Mouse (Mus musculus) heart, adult 2 months (tissue): ENCODE measurements around the gene Ms4a3. TPM values are rescaled to one million over a fixed set of nuclear protein-coding genes. Genes with fewer than 3 reads are reported as not detected.

Experiments used
- DNase-seq, 2 experiments: peaks; one replicate each; pipeline ENCODE4 v3.0.0; 2021
- H3K27ac ChIP-seq: fragments of 200-600 bp; 2 replicates; pipeline ENCODE4 v1.8.1; 2022
- H3K27me3 ChIP-seq: fragments of 200-500 bp; 2 replicates; pipeline ENCODE4 v1.6.1; 2012; ENCODE audit warnings: mild to moderate bottlenecking, low read length, inconsistent platforms, mixed read lengths; ENCODE audit not compliant: control insufficient read depth, insufficient read depth
- H3K36me3 ChIP-seq: fragments of 200-500 bp; 2 replicates; pipeline ENCODE4 v1.6.1; 2012; ENCODE audit warnings: low read length, inconsistent platforms; ENCODE audit not compliant: control insufficient read depth, insufficient read depth
- H3K4me1 ChIP-seq: fragments of 200-500 bp; 2 replicates; pipeline ENCODE4 v1.6.1; 2011; ENCODE audit warnings: low read length; ENCODE audit not compliant: control insufficient read depth, insufficient read depth
- H3K4me3 ChIP-seq: fragments of 200-600 bp; 2 replicates; pipeline ENCODE4 v1.8.1; 2022
- H3K79me2 ChIP-seq: fragments of 200-500 bp; replicated peaks from 2 replicates; pipeline ENCODE4 v1.6.1; 2012; ENCODE audit warnings: mild to moderate bottlenecking, inconsistent platforms, low read length, moderate library complexity, mixed read lengths; ENCODE audit not compliant: control insufficient read depth, insufficient read depth
- H3K9ac ChIP-seq: fragments of 200-500 bp; 2 replicates; pipeline ENCODE4 v1.6.1; 2012; ENCODE audit warnings: low read depth, mild to moderate bottlenecking, control low read depth, inconsistent platforms, low read length, mixed read lengths
- CTCF ChIP-seq: fragments of 200-600 bp; IDR thresholded peaks from 2 replicates; pipeline ENCODE4 v1.8.1; 2022; ENCODE audit warnings: antibody characterized with exemption, mild to moderate bottlenecking, moderate library complexity
- EP300 ChIP-seq: fragments of 200-500 bp; IDR thresholded peaks from 2 replicates; pipeline ENCODE4 v1.6.1; 2011; ENCODE audit warnings: low read depth, low read length, control low read depth; ENCODE audit not compliant: insufficient read depth
- POLR2A ChIP-seq: fragments of 200-500 bp; IDR thresholded peaks from 2 replicates; pipeline ENCODE4 v1.6.1; 2011; ENCODE audit warnings: mild to moderate bottlenecking, low read depth, low read length, control low read depth; ENCODE audit not compliant: insufficient read depth
- WGBS: fragments of 180-500 bp; shearing (Covaris S2); methylation state at CpG from one replicate; pipeline ENCODE4 v1.1.7; 2018; 5-methylcytosine and 5-hydroxymethylcytosine counted together
- intact Hi-C: fragments of 180-260 bp; cut with DNase I; formaldehyde crosslinking; loops from one replicate; pipeline ENCODE4 v1.15.1; 2025
- long read RNA-seq: library from polyadenylated mRNA; stranded (forward); transcript quantifications from one replicate; pipeline ENCODE4 v2.0.0, GENCODE M21; 2021
- polyA plus RNA-seq: library from polyadenylated mRNA; depleted of rRNA; stranded (reverse); fragments of >200 nt; gene quantifications from 2 replicates; pipeline ENCODE4 v1.2.3, GENCODE M21; 2012; rRNA removed
- total RNA-seq, 2 experiments: library from RNA; stranded (reverse); gene quantifications; 2 replicates each; pipeline ENCODE4 v1.2.3; 2021

Gene Ms4a3
- not detected for total RNA-seq
- not detected in 2 replicates for polyA plus RNA-seq
- long read RNA-seq, result 0 reads

DNA sequence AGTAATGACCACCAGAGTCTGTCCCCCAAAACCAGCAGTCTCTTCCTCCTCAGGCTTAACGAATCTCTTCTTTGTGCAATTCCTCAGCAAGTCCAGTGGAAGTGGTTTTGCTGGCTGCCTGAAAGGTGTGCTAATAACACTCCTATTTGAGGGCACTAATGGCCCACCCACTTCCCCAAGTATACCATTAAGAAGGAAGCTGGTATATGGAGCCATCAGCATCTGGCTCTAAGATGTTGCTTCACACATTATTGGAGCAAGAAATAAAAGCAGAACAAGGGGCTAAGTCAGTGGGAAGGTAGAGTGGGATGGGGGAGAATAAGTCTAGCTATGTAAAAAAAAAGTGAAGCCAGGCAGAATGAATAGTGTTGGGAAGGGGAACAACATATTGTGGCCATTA, at the start of gene Ms4a3:
Ms4a3 (minus strand) TSS at position 120 of the 400 bp plus-strand sequence.
- no peaks in the 10 kb centered on the region for H3K36me3 ChIP-seq
- no peak for TF ChIP-seq POLR2A
- TF ChIP-seq EP300, result no peak
- no peak for TF ChIP-seq CTCF
- intact Hi-C loops, result no loop called here
- H3K4me3 ChIP-seq, result no peak within 1 kb of the TSS
- H3K79me2 ChIP-seq, result no peaks in the 10 kb centered on the region
- H3K27me3 ChIP-seq, result no peaks in the 10 kb centered on the region
- H3K4me1 ChIP-seq, result no peaks in the 10 kb centered on the region
- H3K27ac ChIP-seq, result no peak within 1 kb of the TSS
- no peak within 1 kb of the TSS for H3K9ac ChIP-seq
- DNase-seq, result no peak
- WGBS, result 58% methylated on average over 1 of the region's 1 CpGs

DNA sequence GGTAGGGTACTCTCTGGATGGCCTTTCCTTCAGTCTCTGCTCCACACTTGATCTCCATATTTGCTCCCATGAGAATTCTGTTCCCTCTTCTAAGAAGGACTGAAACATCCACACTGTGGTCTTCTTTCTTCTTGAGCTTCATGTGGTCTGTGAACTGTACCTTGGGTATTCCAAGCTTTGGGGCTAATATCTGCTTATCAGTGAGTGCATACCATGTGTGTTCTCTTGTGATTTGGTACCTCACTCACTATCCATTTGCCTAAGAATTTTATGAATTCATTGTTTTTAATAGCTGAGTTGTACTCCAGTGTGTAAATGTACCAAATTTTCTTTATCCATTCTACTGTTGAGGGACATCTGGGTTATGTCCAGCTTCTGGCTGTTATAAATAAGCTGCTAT, 20.9 kb upstream of the Ms4a3 start:
- Histone ChIP-seq H3K27me3 (no peaks in the 10 kb centered on the region), H3K4me1 (no peaks in the 10 kb centered on the region), H3K9ac (no peak overlapping the region), H3K36me3 (no peaks in the 10 kb centered on the region), H3K4me3 (no peak overlapping the region), H3K27ac (no peak overlapping the region), H3K79me2 (no peaks in the 10 kb centered on the region)
- TF ChIP-seq POLR2A, result no peak
- intact Hi-C loops, result no loop called here
- DNase-seq, result no peak

DNA sequence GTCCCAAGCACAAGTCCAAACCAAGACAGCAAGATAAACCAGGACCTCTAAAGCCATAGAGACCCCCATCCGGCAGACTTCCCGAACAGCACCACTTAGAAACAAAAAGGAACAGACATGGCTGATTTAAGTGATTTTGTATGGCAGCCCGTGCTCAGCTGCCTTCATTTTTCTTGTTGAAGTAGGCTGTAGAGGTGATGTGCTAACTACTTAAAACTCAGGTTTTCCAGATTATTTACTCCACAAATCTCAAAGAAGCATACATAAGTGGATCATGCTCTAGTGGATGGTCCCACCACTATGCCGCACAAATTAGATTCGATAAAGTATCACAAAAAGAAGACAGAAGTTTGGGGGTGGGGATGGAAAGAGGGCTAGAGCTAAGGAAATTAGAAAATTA, 19.8 kb upstream of the Ms4a3 start, which contains the start of gene Oosp2:
Oosp2 (minus strand) TSS at position 101 of the 400 bp plus-strand sequence.
- H3K36me3 ChIP-seq, result no peaks in the 10 kb centered on the region
- intact Hi-C loops, result no loop called here
- H3K4me3 ChIP-seq, result no peak within 1 kb of the TSS
- no peak for DNase-seq
- no peaks in the 10 kb centered on the region for H3K27me3 ChIP-seq
- no peak within 1 kb of the TSS for H3K9ac ChIP-seq
- no peaks in the 10 kb centered on the region for H3K79me2 ChIP-seq
- TF ChIP-seq EP300 (no peak), POLR2A (no peak), CTCF (no peak)
- H3K27ac ChIP-seq, result no peak within 1 kb of the TSS
- H3K4me1 ChIP-seq, result no peaks in the 10 kb centered on the region
- WGBS, result 88% methylated on average over 5 of the region's 5 CpGs

DNA sequence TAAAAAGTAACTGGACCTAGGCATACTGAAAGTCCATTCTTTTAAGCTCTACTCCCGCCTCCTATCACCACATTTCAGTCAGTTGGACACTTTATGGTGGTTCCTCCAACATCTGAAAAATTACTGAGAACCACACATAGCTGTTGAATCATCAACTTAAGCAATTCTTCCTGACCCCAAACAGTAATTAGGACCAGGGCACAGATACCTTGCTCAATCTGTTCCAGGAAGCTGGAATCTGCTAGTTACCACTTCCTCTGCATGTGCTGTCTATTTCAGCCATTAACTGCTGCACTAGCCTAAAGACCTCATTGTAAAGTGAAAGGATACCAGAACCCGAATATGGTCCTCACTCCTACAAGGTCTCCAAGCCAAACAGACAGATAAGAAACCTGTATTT, 18.5 kb upstream of the Ms4a3 start:
- 44% methylated on average over 2 of the region's 2 CpGs for WGBS

DNA sequence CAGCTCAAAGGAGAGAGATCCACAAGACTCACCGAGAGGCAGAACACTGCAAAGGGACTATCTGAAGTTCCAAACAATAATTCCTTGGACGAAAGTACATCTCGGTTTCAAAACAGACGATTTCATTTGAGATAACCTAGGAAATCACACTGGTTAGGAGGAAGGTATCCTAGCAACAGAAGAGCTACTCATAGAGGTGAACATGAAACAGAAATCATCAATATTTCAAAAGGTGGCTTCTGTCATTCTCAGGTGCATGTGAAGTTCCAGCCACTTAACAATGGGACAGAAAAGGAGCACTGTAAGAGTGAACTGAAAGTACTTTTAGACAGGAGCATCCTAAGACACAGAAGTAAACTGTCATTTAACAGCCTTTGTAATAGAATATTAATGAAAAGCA, 8.9 kb upstream of the Ms4a3 start:
- intact Hi-C loops, result no loop called here
- WGBS, result 66% methylated on average over 4 of the region's 4 CpGs

More for the DNA sequence above, 18.5 kb upstream of the Ms4a3 start:
- H3K9ac ChIP-seq, result no peak overlapping the region
- no peak overlapping the region for H3K4me3 ChIP-seq
- no peak for TF ChIP-seq CTCF
- TF ChIP-seq EP300, result no peak
- no peak for TF ChIP-seq POLR2A
- no peaks in the 10 kb centered on the region for H3K79me2 ChIP-seq
- intact Hi-C loops, result no loop called here
- no peaks in the 10 kb centered on the region for H3K4me1 ChIP-seq
- no peaks in the 10 kb centered on the region for H3K27me3 ChIP-seq
- H3K36me3 ChIP-seq, result no peaks in the 10 kb centered on the region
- H3K27ac ChIP-seq, result no peak overlapping the region
- no peak for DNase-seq

DNA sequence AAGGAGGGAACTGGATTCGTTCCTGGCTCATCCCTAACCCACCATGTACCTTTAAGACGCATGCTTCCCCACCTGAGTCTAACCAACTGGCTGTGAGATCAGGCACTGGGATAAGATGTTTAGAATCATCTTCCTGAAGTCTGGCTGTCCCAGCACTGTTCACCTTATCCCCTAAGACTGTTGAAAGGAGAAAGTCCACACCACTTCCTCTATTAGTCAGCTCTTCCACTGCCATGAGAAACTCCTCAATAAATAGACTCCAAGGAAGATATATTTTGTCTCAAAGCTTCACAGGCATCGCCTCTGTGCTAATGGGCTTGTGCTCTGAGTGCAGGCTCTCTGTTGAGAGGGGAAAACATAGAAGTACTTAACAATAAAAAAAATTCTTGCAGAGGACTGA, 5.5 kb upstream of the Ms4a3 start:
- Histone ChIP-seq H3K36me3 (no peaks in the 10 kb centered on the region), H3K4me1 (no peaks in the 10 kb centered on the region), H3K79me2 (no peaks in the 10 kb centered on the region), H3K4me3 (no peak overlapping the region), H3K27me3 (no peaks in the 10 kb centered on the region), H3K27ac (no peak overlapping the region), H3K9ac (no peak overlapping the region)
- intact Hi-C loops, result no loop called here
- 59% methylated on average over 3 of the region's 3 CpGs for WGBS
- no peak for TF ChIP-seq EP300
- no peak for TF ChIP-seq POLR2A
- no peak for TF ChIP-seq CTCF
- DNase-seq, result no peak

More for the DNA sequence above, 8.9 kb upstream of the Ms4a3 start:
- TF ChIP-seq CTCF (no peak), POLR2A (no peak), EP300 (no peak)
- Histone ChIP-seq H3K79me2 (no peaks in the 10 kb centered on the region), H3K4me3 (no peak overlapping the region), H3K4me1 (no peaks in the 10 kb centered on the region), H3K36me3 (no peaks in the 10 kb centered on the region), H3K27me3 (no peaks in the 10 kb centered on the region), H3K9ac (no peak overlapping the region), H3K27ac (no peak overlapping the region)
- no peak for DNase-seq
